Mouse (Mus musculus): Measurements from ENCODE around the gene Wbp1.

Gene Wbp1

GRCm38 (mm10) chr6:83138056-83138455 lies 16.7 kb upstream of the Wbp1 start:
- DNase-seq, result peak; percentile 83

- DNase-seq, result peak; percentile 94
These were observed 16.2 kb upstream of the Wbp1 start for GRCm38 (mm10) chr6:83137576-83137950.

DNA sequence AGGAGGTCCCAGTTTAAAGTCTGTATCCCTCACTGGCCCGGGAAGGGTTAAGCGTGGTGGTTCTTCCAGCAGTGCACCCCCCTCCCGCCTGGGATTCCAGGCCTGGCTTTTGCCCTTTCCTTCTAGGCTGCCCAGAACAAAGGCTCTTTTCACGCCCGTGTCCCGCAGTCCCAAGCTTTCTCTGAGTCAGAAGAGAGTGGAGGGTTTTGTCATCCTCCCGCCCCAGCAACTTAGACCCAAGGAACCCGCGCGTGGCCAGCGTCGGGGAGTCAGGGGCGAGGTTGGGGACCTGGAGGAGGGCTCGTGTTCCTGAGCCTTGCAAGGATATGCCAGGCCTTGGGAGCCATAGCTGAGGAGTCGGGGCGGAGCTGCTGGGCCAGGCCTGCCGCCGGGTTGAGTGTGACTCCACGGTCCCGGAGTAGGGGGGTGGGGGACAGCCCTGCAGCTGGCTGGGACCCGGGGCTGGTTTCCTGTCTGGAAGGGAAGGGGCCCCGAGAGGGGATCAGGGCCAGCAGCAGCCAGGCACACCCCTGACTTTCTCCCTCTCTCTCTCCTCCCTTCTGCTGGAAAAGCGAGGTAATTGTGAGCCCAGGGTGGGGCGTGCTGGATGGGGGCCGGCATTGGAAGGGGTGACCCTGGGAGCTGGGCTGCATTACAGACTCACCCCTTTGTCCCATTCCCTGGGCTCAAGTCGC lies 15.7 kb upstream of the Wbp1 start:
- peak; percentile 91 for DNase-seq

DNA sequence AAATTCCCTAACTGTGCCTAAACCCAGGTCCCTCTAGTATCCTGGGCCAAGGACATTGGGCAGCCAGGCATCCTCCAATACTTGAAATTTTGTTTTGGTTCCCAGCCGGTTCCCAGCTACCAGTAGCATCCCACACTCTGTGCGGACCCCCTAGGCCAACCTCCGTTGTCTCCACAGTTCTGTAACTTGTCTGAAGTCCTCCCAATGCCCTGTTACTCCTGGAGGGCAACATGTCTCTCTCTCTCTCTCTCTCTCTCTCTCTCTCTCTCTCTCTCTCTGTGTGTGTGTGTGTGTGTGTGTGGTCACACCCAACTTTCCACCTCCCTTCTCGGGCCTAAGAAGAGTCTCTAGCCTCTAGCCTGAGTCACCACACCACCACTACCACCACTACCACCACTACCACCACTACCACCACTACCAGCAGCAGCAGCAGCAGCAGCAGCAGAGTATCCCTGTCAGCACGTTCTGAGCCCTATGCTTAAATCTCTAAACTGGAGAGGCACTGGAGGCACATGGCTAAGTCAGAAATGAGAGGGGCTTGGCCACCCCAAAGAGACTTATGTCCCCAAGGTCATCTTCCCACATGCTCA lies 15.0 kb upstream of the Wbp1 start:
- peak; percentile 19 for DNase-seq

DNA sequence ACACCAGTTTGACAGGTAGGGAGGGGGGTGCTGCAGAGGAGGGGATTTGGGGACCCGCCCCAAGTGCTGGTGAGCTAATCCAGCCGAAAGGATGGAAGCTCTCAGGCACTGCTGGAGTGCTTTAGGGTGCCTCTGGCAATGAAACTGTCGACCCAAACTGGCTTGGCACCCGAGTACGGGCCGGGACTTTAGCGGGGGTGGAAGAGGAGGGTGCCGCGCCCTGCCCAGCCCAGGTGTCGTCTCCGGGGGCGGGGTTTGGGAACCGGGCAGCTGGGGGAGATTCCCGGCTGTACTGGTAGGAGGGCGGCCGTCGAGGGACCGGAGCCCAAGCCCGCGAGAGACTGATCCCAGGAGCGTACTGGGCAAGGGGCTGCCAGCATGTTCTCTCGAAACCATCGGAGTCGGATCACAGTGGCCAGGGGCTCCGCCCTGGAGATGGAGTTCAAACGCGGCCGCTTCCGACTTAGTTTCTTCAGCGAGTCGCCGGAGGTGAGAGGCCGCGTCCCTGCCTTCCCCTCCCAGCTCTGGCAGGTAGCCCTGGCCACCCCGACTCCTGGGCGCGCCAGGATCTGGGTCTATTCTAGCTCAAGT lies 14.3 kb upstream of the Wbp1 start:
- DNase-seq, result peak; percentile 49

DNA sequence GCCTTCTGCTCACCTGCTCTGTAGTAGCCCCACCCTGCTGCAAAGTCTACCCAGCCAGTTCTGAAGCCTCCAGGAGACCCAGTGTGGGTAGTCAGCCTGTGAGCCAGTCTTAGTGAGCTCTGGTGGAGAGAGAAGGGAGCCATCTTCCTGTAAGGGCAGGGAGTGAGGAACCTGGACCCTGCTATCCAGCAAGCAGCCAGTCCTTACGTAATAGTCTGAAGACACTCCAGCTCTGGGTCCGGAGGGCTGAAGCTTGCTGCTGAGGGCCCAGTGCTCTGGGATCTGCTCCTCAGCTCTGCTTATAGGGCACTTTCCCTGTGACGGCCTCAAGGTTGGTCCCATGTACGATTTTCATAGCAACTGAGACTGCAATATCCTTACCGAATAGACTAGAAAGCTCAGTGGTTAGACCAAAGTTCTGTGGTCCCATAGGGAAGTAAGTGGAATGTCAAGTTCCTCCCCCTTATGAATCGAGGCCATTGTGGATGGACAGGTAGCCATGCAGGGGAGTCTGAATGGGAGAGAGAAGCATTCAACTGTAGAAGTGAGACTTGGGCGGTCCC lies 13.7 kb upstream of the Wbp1 start, which contains the start of gene Rtkn:
Gene Rtkn (plus strand): TSS at position 513 of the 563 bp plus-strand sequence.
- no peak for DNase-seq

DNA sequence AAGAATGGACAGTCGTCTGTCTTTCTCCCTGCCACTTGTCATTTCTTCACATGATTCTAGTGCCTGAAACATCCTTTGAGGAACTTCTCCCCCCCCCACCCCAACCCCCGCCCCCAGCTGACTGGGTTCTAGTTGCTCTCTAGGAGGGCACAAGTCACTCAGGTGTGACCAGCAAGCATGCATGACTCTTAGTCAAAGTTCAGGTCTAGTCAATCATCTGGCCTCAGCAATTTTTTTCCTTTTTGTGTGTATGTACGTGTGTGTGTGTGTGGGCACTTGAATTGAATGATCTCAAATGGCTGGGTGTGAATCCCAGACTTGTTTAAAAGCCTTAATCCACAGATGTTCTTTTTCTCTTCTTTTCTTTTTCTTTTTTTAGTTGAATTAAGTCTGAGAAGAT lies 12.9 kb upstream of the Wbp1 start:
- no peak for DNase-seq

DNA sequence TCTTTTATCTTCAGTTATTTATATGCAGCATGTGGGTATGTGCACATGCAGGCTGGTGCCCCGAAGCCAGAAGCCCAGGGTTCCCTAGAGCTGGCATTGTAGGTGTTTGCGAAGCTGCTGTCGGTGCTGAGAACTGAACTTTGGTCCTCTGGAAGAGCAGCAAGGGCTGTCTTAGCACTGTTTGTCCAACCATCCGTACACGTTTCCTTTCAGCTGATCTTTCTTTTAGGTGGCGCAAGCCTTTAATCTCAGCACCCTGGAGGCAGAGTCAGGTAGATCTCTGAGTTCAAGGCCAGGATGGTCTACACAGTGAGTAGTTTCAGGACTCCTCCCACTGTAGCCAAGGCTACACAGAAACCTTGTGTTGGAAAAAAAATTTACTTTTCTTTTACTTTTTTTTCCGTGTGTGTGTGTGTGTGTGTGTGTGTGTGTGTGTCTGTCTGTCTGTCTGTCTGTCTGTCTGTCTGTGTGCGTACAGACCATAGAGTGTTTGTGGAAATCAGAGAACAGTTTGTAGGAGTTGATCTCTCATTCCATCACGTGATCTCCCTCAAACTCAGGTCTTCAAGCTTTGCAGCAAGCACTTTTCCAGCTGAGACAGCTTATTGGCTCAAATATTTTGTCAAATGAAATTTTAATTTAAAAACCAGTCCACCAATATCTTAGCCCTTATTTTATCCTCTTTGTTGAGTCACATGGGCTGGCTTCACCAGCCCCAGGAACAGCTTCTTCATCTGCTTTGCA lies 11.0 kb upstream of the Wbp1 start:
- no peak for DNase-seq

DNA sequence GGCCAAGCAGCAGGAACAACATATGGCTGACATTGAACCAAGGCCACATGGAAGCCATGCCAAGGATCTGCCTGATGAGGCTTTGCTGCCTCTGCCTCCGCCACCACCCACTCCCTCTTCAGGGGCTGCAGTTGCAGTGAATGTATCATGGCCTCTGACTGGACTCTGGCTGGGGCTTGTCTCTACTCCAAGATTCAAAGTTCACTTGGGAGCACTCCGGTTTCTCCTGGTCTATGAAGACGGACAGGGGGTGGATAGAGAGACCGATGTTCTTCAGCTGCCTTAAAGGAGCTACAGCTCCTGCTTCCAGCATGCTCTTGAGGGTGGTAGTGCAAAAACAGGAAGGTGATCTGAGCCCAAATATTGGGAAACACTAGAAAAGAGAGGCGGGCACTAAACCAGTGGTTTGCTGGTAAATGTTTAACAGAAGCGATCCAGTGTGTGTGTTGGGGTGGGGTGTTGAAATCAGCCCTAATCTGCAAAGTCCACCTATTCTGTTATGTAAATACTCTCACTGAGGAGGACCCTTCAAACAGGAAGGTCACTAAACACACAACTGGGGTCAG lies 10.2 kb upstream of the Wbp1 start:
- DNase-seq, result no peak

- no peak for DNase-seq
These were observed 6.1 kb upstream of the Wbp1 start for GRCm38 (mm10) chr6:83127419-83127818.

DNA sequence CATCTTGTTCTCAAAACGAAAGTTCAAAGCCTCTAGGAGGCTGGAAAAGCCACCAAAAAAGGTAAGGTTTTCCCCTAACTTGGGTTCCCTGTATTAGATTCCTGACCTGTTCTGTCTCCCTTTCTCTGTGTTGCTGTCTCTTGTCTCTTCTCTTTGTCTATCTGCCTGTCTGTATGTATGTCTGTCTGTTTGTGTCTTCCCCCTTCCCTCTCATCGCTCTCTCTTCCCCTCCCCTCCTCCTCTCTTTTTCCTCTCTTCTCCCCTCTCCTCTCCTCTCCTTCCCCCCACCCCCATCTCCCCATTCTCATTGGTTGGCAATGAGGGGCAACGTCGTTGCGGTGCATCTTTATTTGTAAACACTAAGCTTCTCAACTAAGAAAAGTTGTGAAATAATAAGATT lies 4.0 kb upstream of the Wbp1 start, which contains the start of gene Ino80b:
Gene Ino80b (minus strand): TSS at position 101 of the 400 bp plus-strand sequence.
- DNase-seq, result no peak

DNA sequence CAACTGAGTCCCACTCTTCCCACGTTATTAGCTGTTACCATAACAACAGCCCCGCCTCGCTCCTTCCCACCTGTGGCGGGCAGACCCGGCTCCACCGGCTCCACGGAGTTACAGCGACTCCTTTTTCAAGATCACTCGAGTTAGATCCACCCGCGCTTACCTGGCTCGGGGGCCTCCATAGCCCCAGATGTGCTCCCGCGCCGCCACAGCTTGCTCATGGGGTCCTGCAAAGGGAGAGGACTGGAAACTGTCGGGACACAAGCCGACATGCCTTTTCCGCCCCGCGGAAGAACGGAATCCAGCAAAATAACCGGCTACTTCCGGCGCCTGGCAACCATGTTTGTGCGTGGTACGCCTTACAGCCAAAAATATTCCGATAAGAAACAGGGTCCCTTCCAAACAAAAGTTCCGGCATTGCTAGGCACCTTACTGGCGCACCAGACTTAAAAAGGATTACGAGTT lies 3.5 kb upstream of the Wbp1 start:
- DNase-seq, result peak; percentile 96

GRCm38 (mm10) chr6:83122961-83123360 lies 1.6 kb upstream of the Wbp1 start:
- no peak for DNase-seq

- DNase-seq, result peak; percentile 58
These were observed 728 bp upstream of the Wbp1 start for GRCm38 (mm10) chr6:83121863-83122710.

DNA sequence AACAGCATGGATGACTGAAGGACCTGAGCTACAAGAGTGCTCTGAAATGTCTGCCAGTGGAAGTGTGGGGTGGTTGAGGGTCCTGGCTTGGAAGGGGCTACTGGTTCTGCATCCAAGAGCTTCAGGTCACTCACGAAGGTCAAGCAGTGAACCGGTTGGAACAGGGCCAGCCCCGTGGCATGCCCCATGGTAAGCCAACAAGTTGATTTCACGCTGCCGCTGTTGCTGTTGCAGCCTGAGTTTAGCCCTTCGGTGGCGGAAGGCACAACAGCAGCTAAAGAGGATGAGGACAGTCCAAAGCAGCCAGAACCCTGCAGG lies 1.7 kb downstream of the Wbp1 start:
- no peak for DNase-seq

- no peak for DNase-seq
These were observed 2.3 kb downstream of the Wbp1 start for GRCm38 (mm10) chr6:83118825-83119733.

DNA sequence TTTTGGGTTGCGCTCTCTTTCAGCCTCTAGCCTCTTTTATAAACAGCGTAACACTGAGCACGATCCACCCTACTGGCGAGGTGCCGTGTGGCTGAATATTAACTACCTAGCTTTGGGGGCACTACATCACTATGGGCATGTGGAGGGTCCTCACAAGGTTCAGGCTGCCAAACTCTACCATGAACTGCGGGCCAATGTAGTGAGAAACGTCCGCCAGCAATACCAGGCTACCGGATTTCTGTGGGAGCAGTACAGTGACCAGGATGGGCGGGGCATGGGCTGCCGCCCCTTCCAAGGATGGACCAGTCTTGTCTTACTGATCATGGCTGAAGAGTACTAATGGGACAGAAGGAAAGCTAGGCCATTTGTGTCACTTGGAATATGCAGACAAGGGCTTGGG lies 3.0 kb downstream of the Wbp1 start:
- no peak for DNase-seq

GRCm38 (mm10) chr6:83117616-83118015 lies 3.7 kb downstream of the Wbp1 start:
- DNase-seq, result no peak

- DNase-seq, result no peak
These were observed 4.3 kb downstream of the Wbp1 start for GRCm38 (mm10) chr6:83117165-83117438.

DNA sequence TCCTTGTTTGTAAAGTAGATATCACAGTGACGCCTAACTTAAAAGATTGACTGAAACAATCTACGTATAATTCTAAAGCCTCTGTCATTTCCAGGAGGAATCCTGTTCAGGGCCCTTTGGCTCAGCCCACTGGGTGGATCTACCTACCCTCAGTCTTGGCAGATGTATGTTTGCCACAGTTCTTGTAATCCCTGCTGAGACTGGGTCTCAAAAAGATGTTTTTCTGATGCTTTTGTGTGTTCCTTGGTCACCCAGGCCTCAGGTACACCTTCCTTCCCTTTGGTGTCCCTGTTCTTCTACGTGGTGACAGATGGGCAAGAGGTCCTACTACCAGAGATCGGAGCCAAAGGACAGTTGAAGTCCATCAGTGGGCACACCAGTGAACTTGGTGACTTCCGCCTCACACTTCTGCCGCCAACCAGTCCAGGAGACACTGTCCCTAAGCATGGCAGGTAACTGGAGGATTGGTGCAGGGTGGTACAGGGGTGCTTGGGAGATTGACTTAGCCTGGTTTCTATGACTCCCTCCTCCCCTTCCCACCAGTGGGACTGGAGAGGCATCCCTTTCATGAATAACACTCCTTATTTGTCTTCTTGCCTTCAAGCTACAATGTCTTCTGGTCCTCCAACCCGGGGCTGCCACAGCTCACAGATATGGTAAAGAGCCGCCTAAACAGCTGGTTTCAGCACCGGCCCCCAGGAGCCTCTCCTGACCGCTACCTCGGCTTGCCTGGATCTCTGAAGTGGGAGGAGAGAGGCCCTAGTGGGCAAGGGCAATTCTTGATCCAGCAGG lies 4.8 kb downstream of the Wbp1 start:
- no peak for DNase-seq
